Mouse (Mus musculus) ES-Bruce4 (cell line): ENCODE data around the gene Camta1. TPM values are rescaled to one million over a fixed set of nuclear protein-coding genes. Genes with fewer than 3 reads are reported as not detected.

Source experiments
- H3K27ac ChIP-seq: 2 replicates; pipeline ENCODE4 v1.5.1; 2012; ENCODE audit warnings: low read length, inconsistent platforms; ENCODE audit not compliant: insufficient read depth
- H3K27me3 ChIP-seq: 2 replicates; pipeline ENCODE4 v1.6.1; 2012; ENCODE audit warnings: mild to moderate bottlenecking, low read length, inconsistent platforms; ENCODE audit not compliant: control insufficient read depth, poor library complexity, insufficient read depth, severe bottlenecking
- H3K36me3 ChIP-seq: 2 replicates; pipeline ENCODE4 v1.6.1; 2012; ENCODE audit warnings: inconsistent platforms, mild to moderate bottlenecking, low read length, moderate library complexity; ENCODE audit not compliant: control insufficient read depth, poor library complexity, insufficient read depth, severe bottlenecking
- H3K4me1 ChIP-seq: one replicate; pipeline ENCODE4 v1.8.1; 2011; ENCODE audit warnings: low read length; ENCODE audit not compliant: control insufficient read depth, insufficient read depth
- H3K4me3 ChIP-seq: 2 replicates; pipeline ENCODE4 v1.5.1; 2011; ENCODE audit warnings: low read depth, mild to moderate bottlenecking, low read length
- H3K9ac ChIP-seq: 2 replicates; pipeline ENCODE4 v1.6.1; 2012; ENCODE audit warnings: low read depth, mild to moderate bottlenecking, inconsistent platforms; ENCODE audit not compliant: poor library complexity, severe bottlenecking
- H3K9me3 ChIP-seq: replicated peaks from 2 replicates; pipeline ENCODE4 v1.6.1; 2012; ENCODE audit warnings: mild to moderate bottlenecking, low read length, inconsistent platforms; ENCODE audit not compliant: control insufficient read depth, poor library complexity, insufficient read depth, severe bottlenecking
- CTCF ChIP-seq: IDR thresholded peaks from one replicate; pipeline ENCODE4 v1.8.1; 2011; ENCODE audit warnings: low read depth, low read length
- EP300 ChIP-seq: IDR thresholded peaks from 2 replicates; pipeline ENCODE4 v1.6.1; 2011; ENCODE audit warnings: low read depth, low read length; ENCODE audit not compliant: insufficient read depth
- POLR2A ChIP-seq: IDR thresholded peaks from one replicate; pipeline ENCODE4 v1.8.1; 2011; ENCODE audit warnings: low read length; ENCODE audit not compliant: insufficient read depth
- polyA plus RNA-seq: library from polyadenylated mRNA; stranded (reverse); fragments of >200 nt; gene quantifications from 2 replicates; pipeline ENCODE4 v1.2.4, GENCODE M21; 2011; ENCODE audit warnings: low read depth; ENCODE audit not compliant: missing spikeins, insufficient read depth, insufficient read length

Gene Camta1
- polyA plus RNA-seq, 1 experiment, result 85.3 TPM

GRCm38 (mm10) chr4:151087358-151087757, 774.3 kb downstream of the Camta1 start:
- no peaks in the 10 kb centered on the region for H3K27me3 ChIP-seq

DNA sequence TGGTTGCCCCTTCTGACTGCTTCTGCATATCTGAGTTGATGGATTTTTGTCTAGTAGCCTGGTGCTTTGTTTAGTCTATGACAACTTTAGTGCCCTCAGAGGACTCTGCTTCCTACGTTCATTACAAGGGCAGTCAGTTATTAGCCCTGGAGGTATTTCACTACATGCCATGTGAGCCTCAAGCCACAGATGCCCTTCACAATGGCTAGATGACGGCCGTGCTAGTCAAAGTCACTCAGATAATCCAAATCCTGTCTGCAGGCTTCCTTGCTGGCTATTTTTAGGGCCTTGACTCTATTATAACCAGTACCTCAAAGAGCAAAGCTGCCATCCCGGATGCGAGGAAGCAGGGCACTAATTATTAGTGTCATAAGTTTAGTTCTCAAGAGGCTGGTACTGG, 778.6 kb downstream of the Camta1 start:
- no peaks in the 10 kb centered on the region for H3K4me1 ChIP-seq
- no peak for TF ChIP-seq CTCF
- no peak for TF ChIP-seq POLR2A
- no peak for TF ChIP-seq EP300
- H3K27me3 ChIP-seq, result no peaks in the 10 kb centered on the region
- H3K36me3 ChIP-seq, result peaks cover 2% of the 10 kb centered on the region; the same call in 1 of the 2 replicates
- H3K27ac ChIP-seq, result no peak overlapping the region
- no peak overlapping the region for H3K9ac ChIP-seq
- no peak overlapping the region for H3K4me3 ChIP-seq
- no peaks in the 10 kb centered on the region for H3K9me3 ChIP-seq

More at GRCm38 (mm10) chr4:151087358-151087757, 774.3 kb downstream of the Camta1 start:
- no peaks in the 10 kb centered on the region; the same call in 1 of the 2 replicates for H3K36me3 ChIP-seq
- no peaks in the 10 kb centered on the region for H3K4me1 ChIP-seq
- TF ChIP-seq EP300 (no peak), CTCF (peak; percentile 2)
- no peaks in the 10 kb centered on the region for H3K9me3 ChIP-seq
- no peak overlapping the region for H3K27ac ChIP-seq
- H3K4me3 ChIP-seq, result no peak overlapping the region
- H3K9ac ChIP-seq, result no peak overlapping the region

GRCm38 (mm10) chr4:151081977-151082376, 779.7 kb downstream of the Camta1 start:
- no peak for TF ChIP-seq EP300
- no peak for TF ChIP-seq POLR2A
- TF ChIP-seq CTCF, result no peak
- H3K9me3 ChIP-seq, result no peaks in the 10 kb centered on the region
- no peak overlapping the region for H3K9ac ChIP-seq
- no peak overlapping the region for H3K27ac ChIP-seq
- H3K4me1 ChIP-seq, result no peaks in the 10 kb centered on the region
- peaks cover 6% of the 10 kb centered on the region; the same call in 1 of the 2 replicates for H3K36me3 ChIP-seq
- no peak overlapping the region for H3K4me3 ChIP-seq
- no peaks in the 10 kb centered on the region for H3K27me3 ChIP-seq

DNA sequence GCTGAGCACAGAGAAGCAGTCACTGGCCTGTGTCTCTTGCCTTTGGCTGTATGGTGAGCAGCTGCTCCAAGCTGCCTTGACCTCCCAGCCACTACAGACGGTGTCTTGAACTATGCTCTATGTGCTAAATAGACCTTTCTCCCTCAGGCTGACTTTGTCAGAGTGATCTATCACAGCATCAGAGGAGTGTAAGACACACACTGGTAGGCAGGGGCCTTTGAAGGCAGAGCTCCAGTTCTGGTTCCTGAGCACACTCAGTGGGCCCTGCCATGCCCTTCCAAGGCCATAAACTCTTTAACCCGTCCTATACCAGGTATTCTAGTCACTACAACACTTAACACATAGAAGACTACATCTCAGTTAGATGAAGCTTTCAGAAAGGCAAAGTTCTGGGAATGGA, 780.3 kb downstream of the Camta1 start:
- Histone ChIP-seq H3K4me3 (no peak overlapping the region), H3K36me3 (peaks cover 6% of the 10 kb centered on the region; the same call in 1 of the 2 replicates), H3K4me1 (no peaks in the 10 kb centered on the region), H3K9me3 (no peaks in the 10 kb centered on the region), H3K27me3 (no peaks in the 10 kb centered on the region), H3K9ac (no peak overlapping the region), H3K27ac (no peak overlapping the region)
- TF ChIP-seq CTCF (no peak), EP300 (no peak), POLR2A (no peak)

DNA sequence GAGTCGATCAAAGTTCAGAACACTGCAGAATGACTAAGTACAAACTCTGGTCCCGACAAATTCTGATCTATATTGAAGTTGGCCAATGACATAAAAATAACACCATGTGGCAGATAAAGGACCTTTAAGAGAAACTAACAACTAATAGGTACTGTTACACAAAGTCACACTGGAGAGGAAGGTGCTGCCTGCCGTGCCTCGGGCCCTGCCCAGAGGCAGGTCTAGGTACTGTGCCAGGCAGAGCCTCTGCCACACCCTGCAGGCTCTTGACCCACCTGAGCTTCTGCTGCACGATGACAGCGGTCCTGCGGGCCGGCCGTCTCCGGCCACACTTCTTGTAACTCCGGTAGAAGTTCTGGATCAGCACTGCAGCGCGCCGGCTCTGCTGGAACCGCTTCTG, 786.9 kb downstream of the Camta1 start:
- H3K36me3 ChIP-seq, result peaks cover 6% of the 10 kb centered on the region; the same call in 1 of the 2 replicates
- no peaks in the 10 kb centered on the region for H3K4me1 ChIP-seq

GRCm38 (mm10) chr4:151073108-151073744, 788.5 kb downstream of the Camta1 start:
- no peak overlapping the region for H3K27ac ChIP-seq
- H3K4me3 ChIP-seq, result no peak overlapping the region
- no peak overlapping the region for H3K9ac ChIP-seq
- H3K4me1 ChIP-seq, result no peaks in the 10 kb centered on the region
- no peak for TF ChIP-seq POLR2A
- TF ChIP-seq CTCF, result peak; percentile 36
- H3K27me3 ChIP-seq, result no peaks in the 10 kb centered on the region
- H3K36me3 ChIP-seq, result peaks cover 4% of the 10 kb centered on the region; the same call in 1 of the 2 replicates
- H3K9me3 ChIP-seq, result no peaks in the 10 kb centered on the region

More for the DNA sequence above, 786.9 kb downstream of the Camta1 start:
- Histone ChIP-seq H3K4me3 (no peak overlapping the region), H3K27me3 (no peaks in the 10 kb centered on the region), H3K9ac (no peak overlapping the region), H3K9me3 (no peaks in the 10 kb centered on the region), H3K27ac (no peak overlapping the region)
- TF ChIP-seq EP300 (no peak), CTCF (no peak), POLR2A (no peak)
